Mouse (Mus musculus): ENCODE measurements around the gene Il3ra. TPM values are rescaled to one million over a fixed set of nuclear protein-coding genes. Genes with fewer than 3 reads are reported as not detected.

The Il3ra gene
- polyA plus RNA-seq, 1 experiment, result 2.5 TPM

- H3K27ac ChIP-seq (replicated peaks; ENCODE audit: low read depth, low read length), result no peak overlapping the region
- H3K4me3 ChIP-seq (ENCODE audit: insufficient read depth, low read depth, low read length), result no peak overlapping the region
- H3K4me1 ChIP-seq (ENCODE audit: control insufficient read depth, insufficient read depth, insufficient read length, low read length), result no peaks in the 10 kb centered on the region
These were observed 5.9 kb downstream of the Il3ra start for GRCm38 (mm10) chr14:14351721-14352590.

- Histone ChIP-seq H3K4me1 (ENCODE audit: control insufficient read depth, insufficient read depth, insufficient read length, low read length) (no peaks in the 10 kb centered on the region), H3K27ac (replicated peaks; ENCODE audit: low read depth, low read length) (no peak overlapping the region), H3K4me3 (ENCODE audit: insufficient read depth, low read depth, low read length) (no peak overlapping the region)
These were observed 6.5 kb downstream of the Il3ra start for GRCm38 (mm10) chr14:14352606-14353005.

- Histone ChIP-seq H3K4me3 (ENCODE audit: insufficient read depth, low read depth, low read length) (no peak overlapping the region), H3K4me1 (ENCODE audit: control insufficient read depth, insufficient read depth, insufficient read length, low read length) (no peaks in the 10 kb centered on the region), H3K27ac (replicated peaks; ENCODE audit: low read depth, low read length) (no peak overlapping the region)
These were observed 7.1 kb downstream of the Il3ra start for GRCm38 (mm10) chr14:14353081-14353732.

- no peaks in the 10 kb centered on the region for H3K4me1 ChIP-seq (ENCODE audit: control insufficient read depth, insufficient read depth, insufficient read length, low read length)
- H3K27ac ChIP-seq (replicated peaks; ENCODE audit: low read depth, low read length), result no peak overlapping the region
- H3K4me3 ChIP-seq (ENCODE audit: insufficient read depth, low read depth, low read length), result no peak overlapping the region
These were observed 7.8 kb downstream of the Il3ra start for GRCm38 (mm10) chr14:14353740-14354510.

- no peak overlapping the region for H3K4me3 ChIP-seq (ENCODE audit: insufficient read depth, low read depth, low read length)
- no peaks in the 10 kb centered on the region for H3K4me1 ChIP-seq (ENCODE audit: control insufficient read depth, insufficient read depth, insufficient read length, low read length)
- H3K27ac ChIP-seq (replicated peaks; ENCODE audit: low read depth, low read length), result no peak overlapping the region
These were observed 8.7 kb downstream of the Il3ra start for GRCm38 (mm10) chr14:14354511-14355359.

- H3K4me3 ChIP-seq (ENCODE audit: insufficient read depth, low read depth, low read length), result no peak overlapping the region
- no peak overlapping the region for H3K27ac ChIP-seq (replicated peaks; ENCODE audit: low read depth, low read length)
- H3K4me1 ChIP-seq (ENCODE audit: control insufficient read depth, insufficient read depth, insufficient read length, low read length), result no peaks in the 10 kb centered on the region
These were observed 9.2 kb downstream of the Il3ra start for GRCm38 (mm10) chr14:14355360-14355646.

GRCm38 (mm10) chr14:14395535-14395934 is 49.5 kb downstream of the Il3ra start:
- H3K4me1 ChIP-seq (ENCODE audit: control insufficient read depth, insufficient read depth, insufficient read length, low read length), result no peaks in the 10 kb centered on the region
- no peak overlapping the region for H3K4me3 ChIP-seq (ENCODE audit: insufficient read depth, low read depth, low read length)

GRCm38 (mm10) chr14:14400998-14401397 is 54.9 kb downstream of the Il3ra start, which contains the start of gene Olfr721-ps1:
TSS of gene Olfr721-ps1 (plus strand) at chr14:14401298.
- Histone ChIP-seq H3K4me3 (ENCODE audit: insufficient read depth, low read depth, low read length) (no peak within 1 kb of the TSS), H3K27ac (replicated peaks; ENCODE audit: low read depth, low read length) (no peak within 1 kb of the TSS)

More at GRCm38 (mm10) chr14:14395535-14395934, 49.5 kb downstream of the Il3ra start:
- no peak overlapping the region for H3K27ac ChIP-seq (replicated peaks; ENCODE audit: low read depth, low read length)

More at GRCm38 (mm10) chr14:14400998-14401397, 54.9 kb downstream of the Il3ra start, which contains the start of gene Olfr721-ps1:
- no peaks in the 10 kb centered on the region for H3K4me1 ChIP-seq (ENCODE audit: control insufficient read depth, insufficient read depth, insufficient read length, low read length)

Other genes starting within 250 kb of the Il3ra start
- gene Psmd6, start 225.3 kb upstream of the Il3ra start, polyA plus RNA-seq (2012; ENCODE audit: insufficient read depth, insufficient read length, missing spikeins), result 93.7 and 107 TPM in 2 replicates
- gene Olfr720, start 159.4 kb upstream of the Il3ra start, polyA plus RNA-seq (2012; ENCODE audit: insufficient read depth, insufficient read length, missing spikeins), result not detected in 2 replicates
- gene Olfr31, start 23.4 kb upstream of the Il3ra start, polyA plus RNA-seq (2012; ENCODE audit: insufficient read depth, insufficient read length, missing spikeins), result not detected in 2 replicates
- gene Olfr721-ps1, start 55.0 kb downstream of the Il3ra start, polyA plus RNA-seq (2012; ENCODE audit: insufficient read depth, insufficient read length, missing spikeins), result not detected in 2 replicates